Mouse (Mus musculus) mammary gland, adult 2 months (tissue): Measurements from ENCODE around the gene Pot1a. TPM values are rescaled to one million over a fixed set of nuclear protein-coding genes. Genes with fewer than 3 reads are reported as not detected.

ENCODE experiments used
- polyA plus RNA-seq: library from polyadenylated mRNA; depleted of rRNA; stranded (reverse); fragments of >200 nt; gene quantifications from 2 replicates; pipeline ENCODE4 v1.2.3, GENCODE M21; 2012; ENCODE audit warnings: low replicate concordance; rRNA removed

The Pot1a gene
- 3.0 and 7.5 TPM in 2 replicates for polyA plus RNA-seq

GRCm38 (mm10) chr6:25808806-25809495, at the start of gene Pot1a:
Pot1a (minus strand) TSS chr6:25809246.

Other genes with a start within 250 kb of the Pot1a start
- gene Gpr37, start 118.5 kb downstream of the Pot1a start, polyA plus RNA-seq: 0.09 TPM in 1 of 2 replicates, not detected in the other